Mouse (Mus musculus) myocyte (in vitro differentiated cells): ENCODE data around the gene Itgb1bp1. TPM values are rescaled to one million over a fixed set of nuclear protein-coding genes. Genes with fewer than 3 reads are reported as not detected.

Experiments
- H3K27me3 ChIP-seq: one replicate; pipeline ENCODE4 v1.6.1; 2011; ENCODE audit not compliant: control insufficient read depth, insufficient read depth, insufficient read length
- H3K36me3 ChIP-seq: one replicate; pipeline ENCODE4 v1.6.1; 2011; ENCODE audit not compliant: control insufficient read depth, insufficient read depth
- H3K4me2 ChIP-seq: one replicate; pipeline ENCODE4 v1.6.1; 2011; ENCODE audit warnings: low read depth, control low read depth
- H3K4me3 ChIP-seq: one replicate; pipeline ENCODE4 v1.5.1; 2011; ENCODE audit warnings: mild to moderate bottlenecking, control low read depth, moderate library complexity
- H3K79me2 ChIP-seq: one replicate; pipeline ENCODE4 v1.6.1; 2011; ENCODE audit not compliant: control insufficient read depth, insufficient read depth
- H3ac ChIP-seq: one replicate; pipeline ENCODE4 v1.6.1; 2011; ENCODE audit not compliant: control insufficient read depth, insufficient read length
- CEBPB ChIP-seq: IDR thresholded peaks from 2 replicates; pipeline ENCODE4 v1.6.1; 2011; ENCODE audit warnings: mild to moderate bottlenecking, moderate library complexity; ENCODE audit not compliant: poor library complexity, insufficient read depth, severe bottlenecking
- E2F4 ChIP-seq: IDR thresholded peaks from one replicate; pipeline ENCODE4 v1.6.1; 2011; ENCODE audit warnings: mild to moderate bottlenecking, control low read depth, moderate library complexity; ENCODE audit not compliant: insufficient read depth
- MAX ChIP-seq: IDR thresholded peaks from one replicate; pipeline ENCODE4 v1.6.1; 2011; ENCODE audit warnings: low read depth, mild to moderate bottlenecking, control low read depth
- MYOD1 ChIP-seq, 3 experiments: IDR thresholded peaks; one replicate each; pipeline ENCODE4 v1.6.1; 2011; ENCODE audit warnings: control low read depth in 2 of 3, low read depth in 2 of 3, mild to moderate bottlenecking in 2 of 3, moderate library complexity in 1 of 3; ENCODE audit not compliant: insufficient read length in 2 of 3, control insufficient read depth in 1 of 3
- MYOG ChIP-seq, 3 experiments: IDR thresholded peaks; one replicate each; pipeline ENCODE4 v1.6.1; 2011; ENCODE audit warnings: control low read depth in 2 of 3, low read depth in 2 of 3, mild to moderate bottlenecking in 2 of 3; ENCODE audit not compliant: insufficient read length in 2 of 3, control insufficient read depth in 1 of 3, insufficient read depth in 1 of 3
- POLR2A ChIP-seq: IDR thresholded peaks from one replicate; pipeline ENCODE4 v1.6.1; 2011; ENCODE audit warnings: low read depth, mild to moderate bottlenecking, control low read depth, moderate library complexity; ENCODE audit not compliant: insufficient read length
- POLR2AphosphoS2 ChIP-seq: IDR thresholded peaks from one replicate; pipeline ENCODE4 v1.6.1; 2011; ENCODE audit warnings: low read depth, control low read depth; ENCODE audit not compliant: insufficient read length
- REST ChIP-seq: IDR thresholded peaks from one replicate; pipeline ENCODE4 v1.6.1; 2011; ENCODE audit warnings: mild to moderate bottlenecking, control low read depth, moderate library complexity; ENCODE audit not compliant: insufficient read depth, insufficient read length
- SRF ChIP-seq: IDR thresholded peaks from one replicate; pipeline ENCODE4 v1.6.1; 2011; ENCODE audit warnings: low read depth; ENCODE audit not compliant: control insufficient read depth, insufficient read length
- TCF12 ChIP-seq: IDR thresholded peaks from one replicate; pipeline ENCODE4 v1.6.1; 2011; ENCODE audit warnings: mild to moderate bottlenecking, control low read depth; ENCODE audit not compliant: poor library complexity, insufficient read depth, severe bottlenecking
- TCF3 ChIP-seq: IDR thresholded peaks from one replicate; pipeline ENCODE4 v1.6.1; 2011; ENCODE audit warnings: low read depth, control low read depth; ENCODE audit not compliant: insufficient read length
- USF1 ChIP-seq: IDR thresholded peaks from one replicate; pipeline ENCODE4 v1.6.1; 2011; ENCODE audit warnings: low read depth, mild to moderate bottlenecking, control low read depth, moderate library complexity
- polyA plus RNA-seq: library from polyadenylated mRNA; unstranded; fragments of >200 nt; fragmentation: generic; extraction: Trizol; gene quantifications from one replicate; pipeline ENCODE4 v1.2.1, GENCODE M21; 2012; ENCODE audit warnings: missing spikeins

The Itgb1bp1 gene
- polyA plus RNA-seq, 1 experiment: 45.4 TPM

DNA sequence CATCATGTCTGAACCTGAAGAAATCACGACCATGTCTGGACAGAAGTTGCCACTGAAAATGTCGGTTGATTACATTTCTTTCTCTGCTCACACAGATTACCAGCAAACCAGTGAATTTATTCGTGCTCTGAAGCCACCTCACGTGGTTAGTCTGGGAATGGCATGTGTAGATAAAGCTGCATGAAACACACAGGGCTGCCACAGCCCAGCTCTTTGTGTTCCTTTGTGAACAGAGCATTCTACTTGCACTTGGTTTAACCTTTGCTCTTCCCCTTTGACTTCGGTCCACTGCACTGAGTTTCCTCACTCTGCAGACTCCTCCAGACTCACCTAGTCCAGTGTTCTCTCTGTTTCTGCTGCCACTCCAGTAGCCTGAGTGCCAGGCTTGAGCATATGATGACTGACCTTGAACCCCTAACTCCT is 16.3 kb upstream of the Itgb1bp1 start:
- no peaks in the 10 kb centered on the region for H3K27me3 ChIP-seq
- peaks cover 21% of the 10 kb centered on the region for H3K36me3 ChIP-seq
- H3K4me3 ChIP-seq: no peak overlapping the region
- H3K4me2 ChIP-seq: no peak overlapping the region
- no peaks in the 10 kb centered on the region for H3K79me2 ChIP-seq
- H3ac ChIP-seq: no peak overlapping the region
- no peak for TF ChIP-seq MAX
- TF ChIP-seq REST: no peak
- TF ChIP-seq MYOD1 (IDR thresholded peaks at IDR 0.05; ENCODE audit: control insufficient read depth in 1 of 3, insufficient read length in 2 of 3, low read depth in 2 of 3): no peak
- no peak for TF ChIP-seq MYOG (IDR thresholded peaks at IDR 0.05; ENCODE audit: control insufficient read depth in 1 of 3, insufficient read depth in 1 of 3, insufficient read length in 2 of 3, low read depth in 2 of 3)
- TF ChIP-seq USF1: no peak
- TF ChIP-seq POLR2A: no peak
- TF ChIP-seq TCF12: no peak
- TF ChIP-seq POLR2AphosphoS2: no peak
- TF ChIP-seq E2F4: no peak
- no peak for TF ChIP-seq TCF3

DNA sequence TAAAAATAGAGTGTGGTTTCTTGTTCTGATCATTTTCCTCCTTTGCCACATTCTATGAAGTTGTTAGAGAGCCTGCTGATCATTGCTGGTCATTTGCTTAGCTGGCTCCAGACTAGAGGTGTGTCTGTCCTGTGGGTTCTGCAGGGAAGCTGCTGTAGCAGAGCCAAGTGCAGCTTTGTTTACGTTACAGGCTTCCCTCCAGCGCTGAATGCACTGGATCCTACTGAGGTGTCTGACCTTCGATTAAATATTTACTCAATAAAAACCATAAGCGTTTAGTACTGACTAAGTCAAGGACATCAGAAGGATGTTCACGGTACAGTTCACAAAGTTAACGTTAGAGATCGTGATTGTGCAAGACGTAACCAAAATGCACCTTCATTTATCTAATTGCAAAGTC is 15.8 kb upstream of the Itgb1bp1 start:
- H3K4me2 ChIP-seq: no peak overlapping the region
- H3K79me2 ChIP-seq: no peaks in the 10 kb centered on the region
- no peak for TF ChIP-seq MYOG (IDR thresholded peaks at IDR 0.05; ENCODE audit: control insufficient read depth in 1 of 3, insufficient read depth in 1 of 3, insufficient read length in 2 of 3, low read depth in 2 of 3)
- no peak for TF ChIP-seq TCF12
- no peak for TF ChIP-seq E2F4
- no peak for TF ChIP-seq CEBPB
- TF ChIP-seq POLR2AphosphoS2: no peak
- TF ChIP-seq USF1: no peak
- TF ChIP-seq TCF3: no peak
- TF ChIP-seq POLR2A: no peak
- TF ChIP-seq REST: no peak
- H3K36me3 ChIP-seq: peaks cover 22% of the 10 kb centered on the region
- H3K27me3 ChIP-seq: no peaks in the 10 kb centered on the region
- no peak overlapping the region for H3ac ChIP-seq
- no peak overlapping the region for H3K4me3 ChIP-seq

DNA sequence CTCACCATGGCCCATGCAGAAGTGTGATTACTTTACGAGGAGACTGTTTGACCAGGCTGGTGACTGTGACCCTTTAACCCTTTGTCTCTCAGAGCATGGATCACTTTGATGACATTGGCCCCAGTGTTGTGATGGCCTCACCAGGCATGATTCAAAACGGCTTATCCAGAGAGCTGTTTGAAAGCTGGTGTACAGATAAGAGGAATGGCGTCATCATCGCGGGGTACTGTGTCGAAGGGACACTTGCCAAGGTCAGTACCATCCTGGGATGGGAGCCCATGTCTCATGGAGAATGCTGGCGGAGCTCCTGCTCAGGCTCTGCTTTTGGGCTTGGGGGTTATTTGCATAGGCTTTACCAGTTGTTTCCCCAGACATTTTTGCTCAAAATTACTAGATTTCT is 15.2 kb upstream of the Itgb1bp1 start:
- Histone ChIP-seq H3K79me2 (no peaks in the 10 kb centered on the region), H3K27me3 (no peaks in the 10 kb centered on the region), H3K36me3 (peaks cover 22% of the 10 kb centered on the region), H3K4me3 (no peak overlapping the region), H3ac (no peak overlapping the region), H3K4me2 (no peak overlapping the region)
- TF ChIP-seq SRF (no peak), POLR2AphosphoS2 (no peak), MYOG (IDR thresholded peaks at IDR 0.05; ENCODE audit: control insufficient read depth in 1 of 3, insufficient read depth in 1 of 3, insufficient read length in 2 of 3, low read depth in 2 of 3) (no peak), REST (no peak), POLR2A (no peak), E2F4 (no peak), TCF3 (no peak)

DNA sequence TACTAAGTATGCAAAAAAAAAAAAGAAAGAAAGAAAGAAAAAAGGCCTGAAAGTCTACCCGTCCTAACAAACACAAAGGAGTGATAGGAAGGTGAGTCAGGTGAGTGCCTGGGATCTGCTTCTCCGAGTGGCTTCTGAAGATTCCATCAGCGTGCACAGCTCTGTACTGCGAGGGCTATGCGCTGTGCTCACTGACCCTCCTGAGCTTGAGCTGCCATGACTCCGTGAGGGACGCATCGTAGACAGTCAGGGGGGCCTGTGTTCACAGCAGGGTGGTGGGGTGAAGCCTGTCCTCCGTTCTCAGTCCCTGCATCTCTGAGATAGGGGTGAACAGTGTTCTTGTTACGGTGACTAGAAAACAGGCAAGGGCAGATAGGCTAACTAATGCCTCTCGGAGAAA is 12.8 kb upstream of the Itgb1bp1 start:
- H3K4me2 ChIP-seq: no peak overlapping the region
- H3K79me2 ChIP-seq: no peaks in the 10 kb centered on the region
- no peak overlapping the region for H3ac ChIP-seq
- peaks cover 22% of the 10 kb centered on the region for H3K36me3 ChIP-seq
- no peak overlapping the region for H3K4me3 ChIP-seq
- TF ChIP-seq SRF: no peak
- H3K27me3 ChIP-seq: no peaks in the 10 kb centered on the region

DNA sequence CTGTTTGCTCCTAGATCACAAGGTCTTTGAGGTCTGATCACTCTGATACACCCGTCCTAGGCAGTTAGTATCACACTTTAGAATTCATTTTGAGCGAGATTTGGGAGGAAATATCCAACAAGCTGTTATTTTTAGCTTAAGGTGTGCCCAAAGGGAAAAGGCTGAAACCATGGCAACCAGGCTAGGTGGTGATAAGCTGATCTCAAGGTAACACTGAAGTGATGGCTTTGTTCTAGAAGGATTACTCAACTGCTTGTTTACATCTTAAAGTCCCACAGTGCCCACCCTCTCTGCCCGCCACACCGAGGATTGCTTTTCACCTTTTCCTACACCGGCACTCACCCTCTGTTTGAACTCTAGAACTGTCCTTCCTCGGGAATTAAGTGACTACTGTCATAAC is 3.6 kb upstream of the Itgb1bp1 start:
- no peak overlapping the region for H3K4me3 ChIP-seq
- no peaks in the 10 kb centered on the region for H3K27me3 ChIP-seq
- TF ChIP-seq POLR2AphosphoS2 (no peak), REST (no peak), MYOD1 (IDR thresholded peaks at IDR 0.05; ENCODE audit: control insufficient read depth in 1 of 3, insufficient read length in 2 of 3, low read depth in 2 of 3) (no peak), E2F4 (no peak), MYOG (IDR thresholded peaks at IDR 0.05; ENCODE audit: control insufficient read depth in 1 of 3, insufficient read depth in 1 of 3, insufficient read length in 2 of 3, low read depth in 2 of 3) (no peak), USF1 (no peak), TCF12 (no peak), CEBPB (no peak), MAX (no peak), SRF (no peak), POLR2A (no peak), TCF3 (no peak)
- peaks cover 21% of the 10 kb centered on the region for H3K79me2 ChIP-seq
- no peak overlapping the region for H3ac ChIP-seq
- H3K4me2 ChIP-seq: no peak overlapping the region
- peaks cover 21% of the 10 kb centered on the region for H3K36me3 ChIP-seq
